In the genomic region with DNA sequence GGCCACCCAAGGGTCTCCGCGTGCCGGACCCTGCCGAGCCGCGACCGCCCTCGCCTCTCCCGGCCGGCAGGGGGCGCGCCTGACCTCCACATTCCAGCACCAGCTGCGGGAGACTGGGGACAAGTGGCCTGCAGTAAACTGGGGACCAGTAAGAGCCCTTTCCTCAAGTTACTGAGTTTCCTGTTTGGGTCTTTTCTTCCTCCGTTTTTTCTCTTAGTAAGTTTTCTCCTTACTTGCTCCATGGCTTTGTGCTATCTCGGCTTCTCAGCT, we compare ENCODE assay signal across 7 mouse cellular contexts. TPM values are rescaled to one million over a fixed set of nuclear protein-coding genes. Genes with fewer than 3 reads are reported as not detected.
DNase-seq lines count a peak whose midpoint lies in the region; ATAC-seq lines count a peak whose summit lies in the region.

No protein-coding gene starts in this region.

- H3K4me1 ChIP-seq in limb, embryonic 11.5 days (ENCODE audit: control insufficient read depth, insufficient read depth, low read length): peaks cover 6% of the 10 kb centered on the region; the same call in 1 of the 2 replicates
- peaks cover 24% of the 10 kb centered on the region for H3K4me1 ChIP-seq in midbrain, embryonic 13.5 days (replicated peaks)

- peak; percentile 62 for ATAC-seq in granulocyte monocyte progenitor cell, adult 5-6 weeks (replicated peaks; ENCODE audit: poor library complexity, severe bottlenecking)
- ATAC-seq in limb, embryonic 11.5 days (ENCODE audit: insufficient number of reproducible peaks, low FRiP score, low TSS enrichment, low read depth): peak; percentile 84
- ATAC-seq in midbrain, embryonic 13.5 days: peak; percentile 81

- no peaks in the 10 kb centered on the region for H3K36me3 ChIP-seq in limb, embryonic 11.5 days (ENCODE audit: control insufficient read depth, insufficient read depth, low read length)
- peaks cover 11% of the 10 kb centered on the region for H3K36me3 ChIP-seq in midbrain, embryonic 13.5 days

- H3K9ac ChIP-seq in limb, embryonic 11.5 days (ENCODE audit: low read length): peak overlapping the region; percentile 92
- H3K9ac ChIP-seq in midbrain, embryonic 13.5 days (replicated peaks): peak overlapping the region; percentile 93

- WGBS in limb, embryonic 11.5 days: under 1% methylated on average over 15 of the region's 15 CpGs
- WGBS in midbrain, embryonic 13.5 days: under 1% methylated on average over 15 of the region's 15 CpGs

- H3K9me3 ChIP-seq in limb, embryonic 11.5 days (ENCODE audit: control insufficient read depth, low read length): no peaks in the 10 kb centered on the region
- no peaks in the 10 kb centered on the region for H3K9me3 ChIP-seq in midbrain, embryonic 13.5 days

- H3K4me3 ChIP-seq in limb, embryonic 11.5 days (ENCODE audit: low read depth, low read length): peak overlapping the region; percentile 68
- H3K4me3 ChIP-seq in midbrain, embryonic 13.5 days (replicated peaks): peak overlapping the region; percentile 78

- peak overlapping the region; percentile 47 for H3K4me2 ChIP-seq in limb, embryonic 11.5 days (ENCODE audit: low read depth, severe bottlenecking)
- peak overlapping the region; percentile 73 for H3K4me2 ChIP-seq in midbrain, embryonic 13.5 days (replicated peaks)

- H3K27me3 ChIP-seq in limb, embryonic 11.5 days (ENCODE audit: control insufficient read depth, insufficient read depth, low read length): no peaks in the 10 kb centered on the region
- H3K27me3 ChIP-seq in midbrain, embryonic 13.5 days: no peaks in the 10 kb centered on the region

- peak overlapping the region; percentile 93 for H3K27ac ChIP-seq in limb, embryonic 11.5 days (replicated peaks; ENCODE audit: low read depth, low read length)
- peak overlapping the region; percentile 95 for H3K27ac ChIP-seq in midbrain, embryonic 13.5 days

- DNase-seq in adrenal gland, adult 8-10 months: peak; percentile 71
- peak; percentile 75 for DNase-seq in embryo, embryonic 11.5 days (ENCODE audit: low read depth, low spot score)
- peak; percentile 76 for DNase-seq in kidney, adult 11 months
- DNase-seq in limb, embryonic 11.5 days (ENCODE audit: low spot score): peak; percentile 96
- peak; percentile 59 to 82 for DNase-seq in spleen, adult 18-20 months

RNA-seq across cellular contexts. Expression of a gene that starts 0.6 kb away (rescaled TPM):
- total RNA-seq in adrenal gland, adult 8-10 months (2022): 10 to 100 TPM; 15.6 to 22.3 (median 18.4) TPM
- 11.6 TPM in 2 replicates for total RNA-seq in granulocyte monocyte progenitor cell, adult 5-6 weeks (2014; fragmentation: Nextera tagmentation)
- 8.1 and 11.2 TPM in 2 replicates for total RNA-seq in granulocyte monocyte progenitor cell, adult 5-6 weeks (2017)
- 22.4 and 23.6 TPM in 2 replicates for polyA plus RNA-seq in limb, embryonic 11.5 days (2014; fragmentation: Nextera tagmentation; extraction: Ambion mirVana)
- 21.1 TPM in 2 replicates for polyA plus RNA-seq in midbrain, embryonic 13.5 days (2015; fragmentation: Nextera tagmentation; extraction: Ambion mirVana)

Comparison
In these comparisons a context has a peak if more than half of its experiments do, and no peak if none do; other contexts are left out.
1. Peak in every context shown above with its lines: DNase-seq, ATAC-seq, H3K4me3 ChIP-seq and H3K27ac ChIP-seq.